Mouse (Mus musculus) colon, adult 2 months (tissue): ENCODE data around the gene Pkd2l1. TPM values are rescaled to one million over a fixed set of nuclear protein-coding genes. Genes with fewer than 3 reads are reported as not detected.

ENCODE experiments used
- polyA plus RNA-seq: library from polyadenylated mRNA; depleted of rRNA; stranded (reverse); fragments of >200 nt; gene quantifications from 2 replicates; pipeline ENCODE4 v1.2.3, GENCODE M21; 2012; rRNA removed

The Pkd2l1 gene
- polyA plus RNA-seq: 0.03 TPM in 1 of 2 replicates, not detected in the other

DNA sequence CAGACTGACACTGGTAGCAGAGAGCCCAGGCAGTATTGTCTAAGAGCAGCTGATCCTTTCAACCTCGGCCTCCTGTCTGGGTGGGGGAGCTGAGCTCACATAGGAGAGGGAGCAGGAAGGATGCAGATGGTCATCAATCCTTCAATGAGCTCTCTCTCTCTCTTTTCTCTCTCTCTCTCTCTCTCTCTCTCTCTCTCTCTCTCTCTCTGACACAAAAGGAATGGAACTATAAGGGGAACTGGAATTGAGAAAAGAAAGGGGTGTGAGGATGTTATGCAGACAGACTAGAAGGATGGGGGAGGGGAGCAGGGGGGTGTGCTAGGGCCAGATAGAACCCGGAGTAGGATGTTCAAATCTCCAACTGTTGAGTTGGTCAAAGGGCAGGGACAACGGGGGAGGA, at the start of gene Pkd2l1:
Pkd2l1 (minus strand) TSS at position 101 of the 400 bp plus-strand sequence.

DNA sequence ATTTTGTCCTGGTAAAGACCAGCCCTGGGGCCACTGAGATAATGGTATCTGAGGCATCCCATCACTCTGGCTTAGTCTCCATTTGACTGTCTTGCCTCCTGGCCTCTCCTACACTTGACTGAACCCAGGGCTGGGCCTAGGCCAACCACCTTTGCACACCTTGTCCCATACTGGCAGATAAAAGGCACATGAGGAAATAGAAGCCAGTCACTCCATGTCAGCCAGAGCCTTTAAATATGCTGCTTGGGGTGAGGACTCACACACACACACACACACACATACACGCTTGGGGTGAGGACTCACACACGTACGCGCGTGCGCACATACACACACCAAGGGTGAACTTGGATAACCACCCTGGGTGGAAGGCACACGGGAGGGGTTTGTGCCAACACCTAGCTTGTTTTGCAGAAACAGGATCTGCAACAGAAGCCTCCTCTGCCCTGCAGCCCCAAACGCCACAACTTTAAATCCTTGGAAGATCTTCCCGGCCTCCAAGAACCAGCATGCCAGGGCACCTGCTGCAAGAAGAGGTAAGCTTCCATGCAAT, 10.8 kb upstream of the Pkd2l1 start, which contains the start of gene Scd3:
Scd3 (plus strand) TSS at position 255 of the 550 bp plus-strand sequence.

DNA sequence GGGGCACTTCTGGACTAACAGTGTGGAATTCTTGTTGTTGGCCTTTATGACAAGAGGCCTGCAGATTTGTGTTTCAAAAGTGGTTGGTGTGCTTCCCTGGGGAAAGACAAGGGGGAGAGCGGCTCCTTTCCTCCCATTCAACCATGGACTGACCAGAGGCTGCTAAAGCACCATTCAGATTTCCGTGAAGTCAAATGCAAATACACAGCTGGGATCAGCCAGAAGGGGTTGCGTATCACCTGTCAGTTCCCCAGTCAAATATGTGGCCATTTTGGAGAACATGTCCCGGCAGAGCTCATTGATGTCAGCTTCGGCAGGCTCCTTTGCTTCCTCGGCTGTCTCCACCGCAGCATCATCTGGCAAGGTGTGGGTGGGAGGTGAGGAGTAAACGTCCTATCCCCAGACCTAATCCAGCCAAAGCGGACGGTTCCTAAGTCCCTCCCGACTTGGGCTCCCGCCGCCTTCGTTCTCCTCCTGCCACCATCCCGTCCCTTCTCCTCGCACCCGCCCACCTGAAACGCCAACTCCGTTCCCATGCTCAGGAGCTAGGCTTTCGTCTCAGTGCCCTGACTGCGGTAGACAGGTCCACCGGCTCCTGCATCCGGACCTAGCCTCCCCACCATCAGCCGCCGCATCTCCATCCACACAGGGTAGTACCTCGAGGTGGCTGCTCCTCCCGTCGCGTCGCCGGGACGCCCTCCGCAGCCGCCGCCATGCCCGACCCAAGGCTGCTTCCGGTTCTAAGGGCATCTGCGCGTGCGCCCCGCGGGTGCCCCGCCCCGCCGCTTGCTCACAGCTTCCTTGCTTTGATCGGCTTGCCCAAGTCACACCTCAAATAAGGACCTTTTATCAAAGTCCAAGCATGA, 46.3 kb downstream of the Pkd2l1 start, which contains the start of gene Bloc1s2:
Bloc1s2 (minus strand) TSS at position 745 of the 866 bp plus-strand sequence.

DNA sequence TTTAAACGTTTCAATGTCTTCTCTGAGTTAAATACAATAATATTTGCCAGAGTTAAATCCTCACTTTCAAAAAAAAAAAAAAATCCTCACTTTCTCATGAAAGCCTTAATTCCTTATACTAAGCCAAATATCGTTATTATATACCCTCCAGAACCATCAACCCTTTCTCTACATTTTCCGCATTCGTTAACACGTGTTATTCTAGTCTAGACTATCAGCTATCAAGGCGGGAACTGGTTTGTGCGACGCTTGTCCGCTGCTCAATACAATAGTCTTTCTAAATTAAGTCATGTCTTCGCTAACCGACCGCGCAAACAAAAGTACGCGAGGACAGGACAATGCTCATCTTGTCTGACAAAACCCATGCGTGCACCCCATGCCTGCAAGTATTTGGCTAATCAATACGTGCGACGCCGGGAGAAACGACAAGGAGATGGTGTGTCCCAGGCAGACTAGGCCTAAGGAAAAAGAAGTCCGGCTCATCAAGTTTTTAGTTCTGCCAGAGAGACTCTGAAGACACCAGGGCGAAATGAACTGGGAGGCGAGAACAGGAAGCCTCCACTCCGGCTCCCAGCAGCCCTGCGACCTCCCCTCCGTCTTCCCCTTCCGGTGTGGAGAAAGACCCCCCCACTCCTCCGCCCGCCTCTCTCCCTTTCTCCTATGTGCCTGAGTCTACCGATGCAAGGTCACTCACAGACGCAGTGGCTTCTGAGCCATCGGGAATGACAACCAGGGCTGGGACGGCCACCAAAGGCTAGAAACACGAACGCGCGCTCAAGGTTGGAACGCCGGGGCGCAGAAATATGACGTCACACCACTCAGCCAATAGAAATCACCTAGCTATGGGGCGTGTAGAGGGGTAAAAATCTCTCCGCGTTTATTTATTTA, 56.9 kb downstream of the Pkd2l1 start, which contains the start of gene Cwf19l1:
Cwf19l1 (minus strand) TSS at position 805 of the 888 bp plus-strand sequence.

DNA sequence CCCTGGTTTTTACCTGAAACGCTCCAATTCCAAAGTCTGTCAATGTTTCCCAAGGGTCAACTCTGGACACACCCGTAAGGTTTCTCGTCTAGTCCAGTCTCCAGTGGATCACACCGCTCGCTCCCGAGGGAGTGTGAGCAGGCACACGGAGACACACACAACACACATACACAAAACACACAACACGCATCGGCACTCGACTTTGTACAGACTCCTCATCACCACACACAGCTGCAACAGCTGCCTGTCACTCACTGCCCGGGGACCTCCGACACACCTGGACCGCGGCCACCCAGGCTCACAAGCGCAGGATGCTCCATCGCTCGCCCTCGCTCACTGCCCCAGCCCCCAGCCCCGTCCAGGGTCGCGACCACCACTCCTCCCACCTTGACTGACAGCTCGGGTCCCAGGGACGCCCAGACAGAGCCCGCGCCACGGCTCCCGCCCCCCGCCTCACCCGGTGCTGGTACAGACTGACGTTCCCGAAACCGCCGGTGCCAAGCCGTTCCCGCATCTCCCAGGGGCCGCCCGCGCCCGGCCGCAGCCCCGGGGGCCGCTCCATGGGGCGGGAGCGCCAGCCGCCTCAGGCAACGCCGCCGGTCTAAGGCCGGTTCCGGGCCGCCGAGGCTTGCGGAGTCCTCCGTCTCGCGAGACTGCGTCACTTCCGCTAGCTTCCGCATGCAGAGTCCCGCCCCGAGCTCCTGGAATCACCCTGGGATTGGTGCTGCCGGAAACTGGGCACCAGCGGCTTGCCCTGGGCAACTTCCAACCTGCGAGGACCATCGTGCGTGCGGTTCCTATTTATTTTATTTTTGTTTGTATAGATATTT, 85.2 kb downstream of the Pkd2l1 start, which contains the start of gene Chuk:
Chuk (minus strand) TSS at position 650 of the 830 bp plus-strand sequence.

Other genes starting within 250 kb of the Pkd2l1 start
- gene Cpn1, start 205.9 kb downstream of the Pkd2l1 start, polyA plus RNA-seq: 13.2 and 13.8 TPM in 2 replicates
- 0.30 and 0.98 TPM in 2 replicates for gene Cyp2c23, start 163.2 kb downstream of the Pkd2l1 start, polyA plus RNA-seq
- 9.9 and 10.6 TPM in 2 replicates for gene Erlin1, start 122.7 kb downstream of the Pkd2l1 start, polyA plus RNA-seq
- 11.1 and 11.7 TPM in 2 replicates for gene Chuk, start 85.0 kb downstream of the Pkd2l1 start, polyA plus RNA-seq
- gene Cwf19l1, start 56.6 kb downstream of the Pkd2l1 start, polyA plus RNA-seq: 2.8 and 3.3 TPM in 2 replicates
- 22.5 and 29.4 TPM in 2 replicates for gene Bloc1s2, start 46.0 kb downstream of the Pkd2l1 start, polyA plus RNA-seq
- gene Scd3, start 10.8 kb upstream of the Pkd2l1 start, polyA plus RNA-seq: 0.14 TPM in 1 of 2 replicates, not detected in the other
- 240 and 383 TPM in 2 replicates for gene Scd2, start 101.2 kb upstream of the Pkd2l1 start, polyA plus RNA-seq
- 0.25 and 0.27 TPM in 2 replicates for gene Scd4, start 140.7 kb upstream of the Pkd2l1 start, polyA plus RNA-seq
- gene Scd1, start 215.4 kb upstream of the Pkd2l1 start, polyA plus RNA-seq: 121 and 126 TPM in 2 replicates